Mouse (Mus musculus) embryonic fibroblast, embryonic 13.5 days (primary cell): Measurements from ENCODE around the gene Gm5737.

Experiments used
- CTCF ChIP-seq: IDR thresholded peaks from 2 replicates; pipeline ENCODE4 v1.5.1; 2011; ENCODE audit warnings: mild to moderate bottlenecking, control low read depth, low read length, moderate library complexity, borderline replicate concordance; ENCODE audit not compliant: insufficient read depth
- POLR2A ChIP-seq: IDR thresholded peaks from 2 replicates; pipeline ENCODE4 v1.6.1; 2011; ENCODE audit warnings: low read depth, mild to moderate bottlenecking, control low read depth, low read length, moderate library complexity

GRCm38 (mm10) chr7:120842345-120843036, 30.3 kb downstream of the Gm5737 start, which contains the start of gene Eef2k:
- peak; percentile 14; the same call in 1 of the 2 replicates for TF ChIP-seq CTCF
- TF ChIP-seq POLR2A, result peak; percentile 75
